Mouse (Mus musculus) liver, embryonic 16.5 days (tissue): ENCODE data around the gene Calm3. TPM values are rescaled to one million over a fixed set of nuclear protein-coding genes. Genes with fewer than 3 reads are reported as not detected.

ENCODE experiments used
- polyA plus RNA-seq: library from polyadenylated mRNA; unstranded; fragments of >200 nt; fragmentation: Nextera tagmentation; extraction: Ambion mirVana; gene quantifications from 2 replicates; pipeline ENCODE4 v1.2.1, GENCODE M21; 2015

Gene Calm3
- polyA plus RNA-seq, 1 experiment from 2014 or later: 86.6 TPM

Other genes with a start within 250 kb of the Calm3 start
- not detected in 2 replicates for gene Ceacam15, start 248.4 kb downstream of the Calm3 start, polyA plus RNA-seq
- not detected in 2 replicates for gene Ceacam9, start 202.2 kb downstream of the Calm3 start, polyA plus RNA-seq
- gene Ap2s1, start 185.7 kb downstream of the Calm3 start, polyA plus RNA-seq: 151 and 155 TPM in 2 replicates
- 101 and 119 TPM in 2 replicates for gene Slc1a5, start 142.8 kb downstream of the Calm3 start, polyA plus RNA-seq
- gene Strn4, start 108.2 kb downstream of the Calm3 start, polyA plus RNA-seq: 27.4 and 29.8 TPM in 2 replicates
- 7.8 and 8.9 TPM in 2 replicates for gene Fkrp, start 107.4 kb downstream of the Calm3 start, polyA plus RNA-seq
- 2.8 and 3.6 TPM in 2 replicates for gene Prkd2, start 81.2 kb downstream of the Calm3 start, polyA plus RNA-seq
- 0.05 and 0.12 TPM in 2 replicates for gene Dact3, start 48.8 kb downstream of the Calm3 start, polyA plus RNA-seq
- gene Gng8, start 32.3 kb downstream of the Calm3 start, polyA plus RNA-seq: 0.17 TPM in 1 of 2 replicates, not detected in the other
- 1.2 and 1.3 TPM in 2 replicates for gene Ptgir, start 17.6 kb downstream of the Calm3 start, polyA plus RNA-seq
- 0.20 and 0.42 TPM in 2 replicates for gene Pnmal2, start 20.6 kb upstream of the Calm3 start, polyA plus RNA-seq
- 0.02 and 0.05 TPM in 2 replicates for gene Pnmal1, start 35.6 kb upstream of the Calm3 start, polyA plus RNA-seq
- gene Gm42372, start 59.0 kb upstream of the Calm3 start, polyA plus RNA-seq: 0.04 TPM in 2 replicates
- 5.3 and 5.9 TPM in 2 replicates for gene Ccdc8, start 68.6 kb upstream of the Calm3 start, polyA plus RNA-seq
- 38.0 and 38.6 TPM in 2 replicates for gene Ppp5c, start 103.8 kb upstream of the Calm3 start, polyA plus RNA-seq
- 36.0 and 43.3 TPM in 2 replicates for gene Hif3a, start 138.3 kb upstream of the Calm3 start, polyA plus RNA-seq
- gene Psg16, start 149.9 kb upstream of the Calm3 start, polyA plus RNA-seq: 0.20 and 0.25 TPM in 2 replicates
- gene Ceacam3, start 226.2 kb upstream of the Calm3 start, polyA plus RNA-seq: 0.04 TPM in 1 of 2 replicates, not detected in the other